Mouse (Mus musculus) liver, embryonic 16.5 days (tissue): Measurements from ENCODE around the gene Dlx6. TPM values are rescaled to one million over a fixed set of nuclear protein-coding genes. Genes with fewer than 3 reads are reported as not detected.

Experiments used
- ATAC-seq: fragments of 200-750 bp; cut with Nextera tagmentation; 2 replicates; pipeline ENCODE4 v1.8.0; 2017; ENCODE audit warnings: low read depth, mild to moderate bottlenecking, moderate number of reproducible peaks, moderate library complexity
- H3K27ac ChIP-seq: fragments of 300-500 bp; sonication (generic); 2 replicates; pipeline ENCODE4 v1.5.1; 2014; ENCODE audit warnings: mild to moderate bottlenecking, low read length
- H3K27me3 ChIP-seq: fragments of 300-500 bp; sonication (generic); 2 replicates; pipeline ENCODE4 v1.6.1; 2014; ENCODE audit warnings: low read depth, low read length, mixed read lengths; ENCODE audit not compliant: control insufficient read depth, insufficient read depth
- H3K36me3 ChIP-seq: fragments of 300-500 bp; sonication (generic); 2 replicates; pipeline ENCODE4 v1.6.1; 2014; ENCODE audit warnings: mild to moderate bottlenecking; ENCODE audit not compliant: control insufficient read depth, insufficient read depth
- H3K4me1 ChIP-seq: fragments of 300-500 bp; sonication (generic); 2 replicates; pipeline ENCODE4 v1.6.1; 2014; ENCODE audit warnings: low read depth, low read length, mixed read lengths; ENCODE audit not compliant: control insufficient read depth
- H3K4me2 ChIP-seq: fragments of 300-500 bp; sonication (generic); 2 replicates; pipeline ENCODE4 v1.6.1; 2014; ENCODE audit warnings: low read depth, low read length, mixed read lengths
- H3K4me3 ChIP-seq: fragments of 300-500 bp; sonication (generic); 2 replicates; pipeline ENCODE4 v1.5.1; 2014; ENCODE audit warnings: low read depth, mild to moderate bottlenecking, low read length
- H3K9ac ChIP-seq: fragments of 300-500 bp; sonication (generic); 2 replicates; pipeline ENCODE4 v1.6.1; 2014; ENCODE audit warnings: low read depth, low read length
- H3K9me3 ChIP-seq: fragments of 300-500 bp; sonication (generic); replicated peaks from 2 replicates; pipeline ENCODE4 v1.6.1; 2016; ENCODE audit warnings: low read length; ENCODE audit not compliant: control insufficient read depth
- WGBS: fragments of 180-500 bp; shearing (Covaris S2); extraction: QIAGEN DNeasy Blood & Tissue Kit; methylation state at CpG from one replicate; pipeline ENCODE4 v1.1.7; 2014; ENCODE audit not compliant: insufficient replicate concordance; 5-methylcytosine and 5-hydroxymethylcytosine counted together
- polyA plus RNA-seq: library from polyadenylated mRNA; unstranded; fragments of >200 nt; fragmentation: Nextera tagmentation; extraction: Ambion mirVana; gene quantifications from 2 replicates; pipeline ENCODE4 v1.2.1, GENCODE M21; 2015

Gene Dlx6
- polyA plus RNA-seq, 1 experiment from 2014 or later: not detected

DNA sequence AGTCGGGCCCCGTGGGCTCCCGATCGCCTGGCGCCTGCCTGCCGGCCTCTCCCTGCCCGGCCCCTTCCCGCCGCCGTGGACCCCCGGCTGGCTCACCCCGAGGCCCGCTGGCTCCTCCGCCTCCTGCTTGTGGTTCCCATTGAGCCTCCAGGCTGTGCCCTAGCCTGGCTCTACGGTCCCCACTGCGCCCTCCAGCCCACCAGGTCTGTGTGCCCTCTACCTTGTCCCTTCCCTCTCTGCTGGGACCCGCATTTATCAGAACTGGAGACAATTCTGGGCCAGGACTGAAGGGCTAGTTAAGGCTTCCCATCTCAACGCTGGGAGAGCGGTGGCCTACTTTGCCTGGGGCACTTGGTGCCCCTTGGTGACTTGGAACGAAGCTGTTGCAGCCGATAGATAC, 821 bp downstream of the Dlx6 start:
- H3K4me2 ChIP-seq: peak overlapping the region; percentile 51
- H3K27ac ChIP-seq: no peak overlapping the region
- no peak overlapping the region for H3K9ac ChIP-seq
- no peaks in the 10 kb centered on the region for H3K36me3 ChIP-seq
- ATAC-seq: no peak
- H3K27me3 ChIP-seq: peaks cover 78% of the 10 kb centered on the region
- H3K4me1 ChIP-seq: peaks cover 7% of the 10 kb centered on the region
- no peaks in the 10 kb centered on the region for H3K9me3 ChIP-seq
- peak overlapping the region; percentile 32 for H3K4me3 ChIP-seq
- WGBS: 2% methylated on average over 16 of the region's 21 CpGs

DNA sequence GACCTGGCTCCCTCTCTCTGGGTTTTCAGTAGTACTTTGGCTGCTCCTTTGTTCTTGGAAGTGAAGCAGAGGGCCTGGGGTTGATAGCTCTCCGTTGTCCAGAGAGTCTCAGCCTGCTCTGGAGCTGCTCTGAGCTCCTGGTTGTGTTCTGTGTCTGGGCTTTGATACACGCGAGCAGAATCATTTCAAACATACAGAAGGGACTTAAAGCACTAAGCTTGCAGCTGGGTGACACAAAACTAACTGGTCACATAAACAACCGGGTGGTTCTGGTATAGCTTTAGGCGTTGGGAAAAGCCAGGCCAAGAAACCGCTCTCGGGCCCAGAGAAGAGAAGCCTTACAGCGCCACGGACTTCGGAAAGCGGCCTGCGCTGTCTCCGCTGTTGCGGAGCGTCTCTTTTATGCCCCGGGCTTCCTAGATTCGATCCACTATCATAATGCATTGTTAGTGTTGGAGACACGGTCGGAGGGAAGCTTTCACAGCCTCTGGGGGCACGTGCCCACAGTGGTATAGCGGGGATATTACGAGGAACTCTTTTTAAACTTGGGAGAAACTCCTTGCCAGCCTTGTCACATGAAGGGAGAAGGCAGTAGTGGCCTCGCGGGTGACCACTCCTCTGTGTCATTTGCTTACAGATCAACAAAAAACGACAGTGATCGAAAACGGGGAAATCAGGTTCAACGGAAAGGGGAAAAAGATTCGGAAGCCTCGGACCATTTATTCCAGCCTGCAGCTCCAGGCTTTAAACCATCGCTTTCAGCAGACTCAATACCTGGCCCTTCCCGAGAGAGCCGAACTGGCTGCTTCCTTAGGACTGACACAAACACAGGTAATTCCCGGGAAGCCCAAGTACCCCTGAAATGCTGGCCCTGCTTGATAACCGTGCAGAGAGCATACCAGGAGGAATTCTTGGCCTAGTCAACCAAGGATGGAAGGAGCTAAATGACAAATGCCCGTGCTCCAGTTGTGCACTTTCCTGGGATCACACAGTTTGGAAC, 1.6 kb downstream of the Dlx6 start:
- Histone ChIP-seq H3K9ac (no peak overlapping the region), H3K27ac (no peak overlapping the region), H3K9me3 (no peaks in the 10 kb centered on the region), H3K4me2 (no peak overlapping the region), H3K27me3 (peaks cover 76% of the 10 kb centered on the region), H3K4me3 (no peak overlapping the region), H3K4me1 (peaks cover 7% of the 10 kb centered on the region), H3K36me3 (no peaks in the 10 kb centered on the region)
- 2% methylated on average over 36 of the region's 36 CpGs for WGBS
- no peak for ATAC-seq

GRCm38 (mm10) chr6:6867031-6867430, 3.9 kb downstream of the Dlx6 start:
- H3K9ac ChIP-seq: no peak overlapping the region
- peaks cover 7% of the 10 kb centered on the region for H3K4me1 ChIP-seq
- under 1% methylated on average over 9 of the region's 9 CpGs for WGBS
- H3K36me3 ChIP-seq: no peaks in the 10 kb centered on the region
- ATAC-seq: no peak
- H3K27ac ChIP-seq: no peak overlapping the region
- no peak overlapping the region for H3K4me2 ChIP-seq
- H3K4me3 ChIP-seq: no peak overlapping the region
- H3K9me3 ChIP-seq: no peaks in the 10 kb centered on the region
- peaks cover 77% of the 10 kb centered on the region for H3K27me3 ChIP-seq

- no peak overlapping the region for H3K9ac ChIP-seq
- no peak overlapping the region for H3K4me3 ChIP-seq
- peaks cover 77% of the 10 kb centered on the region for H3K27me3 ChIP-seq
- ATAC-seq: no peak
- WGBS: 5% methylated on average over 13 of the region's 13 CpGs
- no peaks in the 10 kb centered on the region for H3K4me1 ChIP-seq
- H3K4me2 ChIP-seq: no peak overlapping the region
- no peaks in the 10 kb centered on the region for H3K9me3 ChIP-seq
- H3K27ac ChIP-seq: no peak overlapping the region
- no peaks in the 10 kb centered on the region for H3K36me3 ChIP-seq
Observed at GRCm38 (mm10) chr6:6869041-6869685, 6.0 kb downstream of the Dlx6 start.

DNA sequence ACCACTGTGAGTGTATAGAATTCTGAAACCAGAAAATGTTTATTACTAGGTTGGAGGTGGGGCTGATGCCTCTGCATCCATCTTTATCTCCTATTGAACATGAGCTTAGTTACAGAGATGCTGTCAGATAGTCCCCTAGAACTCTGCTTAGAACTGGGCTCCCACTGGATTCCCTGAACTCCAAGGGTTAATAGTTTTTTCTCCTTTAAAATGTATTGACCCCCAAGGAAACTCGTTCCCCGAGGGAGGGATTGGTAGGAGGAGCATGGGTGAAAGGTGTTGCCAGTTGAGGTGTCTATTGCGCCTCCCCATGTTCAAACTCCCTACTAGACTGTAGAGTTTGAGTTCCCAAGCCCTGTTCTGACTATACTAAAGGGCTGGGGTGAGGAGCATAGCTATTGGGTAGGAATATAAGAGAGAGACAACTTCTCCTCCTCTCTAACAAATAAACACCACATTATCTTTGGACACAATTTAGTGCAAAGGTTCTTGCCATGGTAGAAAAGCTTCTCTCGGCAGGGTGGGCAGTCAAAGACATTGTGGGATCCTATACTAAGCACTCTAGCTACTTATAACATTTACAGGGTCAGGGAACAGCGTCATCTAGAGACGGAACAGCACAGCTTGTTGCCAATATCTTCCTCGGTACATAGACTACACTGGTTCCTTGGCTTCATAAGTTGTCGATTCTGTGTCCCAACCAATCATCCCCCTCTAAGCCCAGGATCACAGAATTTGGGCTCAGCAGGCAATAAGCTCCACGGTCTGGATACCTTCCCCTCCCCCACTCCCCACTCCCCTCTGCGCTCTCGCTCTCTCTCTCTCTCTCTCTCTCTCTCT, 7.0 kb downstream of the Dlx6 start:
- H3K36me3 ChIP-seq: no peaks in the 10 kb centered on the region
- H3K27me3 ChIP-seq: peaks cover 77% of the 10 kb centered on the region
- no peak overlapping the region for H3K27ac ChIP-seq
- no peaks in the 10 kb centered on the region for H3K4me1 ChIP-seq
- H3K9me3 ChIP-seq: no peaks in the 10 kb centered on the region
- H3K4me3 ChIP-seq: no peak overlapping the region
- no peak overlapping the region for H3K9ac ChIP-seq
- H3K4me2 ChIP-seq: no peak overlapping the region
- ATAC-seq: no peak
- WGBS: 2% methylated on average over 11 of the region's 11 CpGs

DNA sequence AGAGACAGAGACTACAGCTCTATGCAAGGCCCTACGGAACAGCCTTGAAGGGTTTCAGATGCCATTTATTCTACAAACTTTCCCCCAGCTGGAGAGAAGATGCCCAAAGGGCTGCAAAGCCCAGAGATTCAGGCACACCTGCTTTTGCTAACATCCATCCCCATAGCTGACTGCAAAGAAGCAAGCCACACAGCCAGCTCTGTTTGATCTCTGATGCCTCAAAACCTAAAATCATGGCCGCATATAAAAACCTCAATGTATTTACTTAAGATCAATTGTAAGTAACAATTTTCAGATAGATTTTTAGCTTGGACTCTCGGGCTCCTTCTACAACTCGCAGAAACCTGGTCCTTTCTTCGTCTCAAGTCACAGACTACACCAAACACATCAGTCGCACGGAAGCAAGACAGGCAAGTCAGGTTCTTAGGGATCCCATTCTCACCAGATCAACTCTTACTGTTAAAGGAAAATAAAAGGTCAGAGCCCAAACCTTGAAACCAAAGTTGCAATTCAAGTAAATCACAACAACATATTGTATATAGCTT, 7.8 kb downstream of the Dlx6 start:
- under 1% methylated on average over 7 of the region's 7 CpGs for WGBS
- no peak for ATAC-seq
- Histone ChIP-seq H3K4me2 (no peak overlapping the region), H3K4me1 (no peaks in the 10 kb centered on the region), H3K4me3 (no peak overlapping the region), H3K27ac (no peak overlapping the region), H3K9me3 (no peaks in the 10 kb centered on the region), H3K36me3 (no peaks in the 10 kb centered on the region), H3K9ac (no peak overlapping the region), H3K27me3 (peaks cover 77% of the 10 kb centered on the region)

DNA sequence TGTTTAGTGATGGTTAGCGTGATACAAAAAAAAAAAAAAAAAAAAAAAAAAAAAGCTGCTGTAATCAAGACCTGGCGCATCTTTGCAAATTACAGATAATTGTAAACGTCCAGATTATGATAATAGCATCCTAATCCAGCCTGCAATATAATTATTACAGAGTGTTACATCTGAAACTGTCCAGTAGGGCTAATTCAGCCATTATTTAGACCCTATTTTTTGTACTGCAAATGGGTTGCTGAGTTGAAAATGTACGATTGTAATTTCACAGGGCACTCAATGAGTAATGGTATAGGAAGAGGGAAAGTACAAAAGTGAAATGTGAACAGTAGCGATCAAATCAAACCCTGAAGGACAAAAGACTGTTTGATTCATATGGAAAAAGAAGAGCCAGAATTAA, 8.6 kb downstream of the Dlx6 start:
- no peak overlapping the region for H3K27ac ChIP-seq
- H3K4me2 ChIP-seq: no peak overlapping the region
- no peaks in the 10 kb centered on the region for H3K4me1 ChIP-seq
- no peak overlapping the region for H3K9ac ChIP-seq
- no peak for ATAC-seq
- no peaks in the 10 kb centered on the region for H3K9me3 ChIP-seq
- H3K36me3 ChIP-seq: no peaks in the 10 kb centered on the region
- peaks cover 79% of the 10 kb centered on the region for H3K27me3 ChIP-seq
- WGBS: 7% methylated on average over 5 of the region's 5 CpGs
- no peak overlapping the region for H3K4me3 ChIP-seq

DNA sequence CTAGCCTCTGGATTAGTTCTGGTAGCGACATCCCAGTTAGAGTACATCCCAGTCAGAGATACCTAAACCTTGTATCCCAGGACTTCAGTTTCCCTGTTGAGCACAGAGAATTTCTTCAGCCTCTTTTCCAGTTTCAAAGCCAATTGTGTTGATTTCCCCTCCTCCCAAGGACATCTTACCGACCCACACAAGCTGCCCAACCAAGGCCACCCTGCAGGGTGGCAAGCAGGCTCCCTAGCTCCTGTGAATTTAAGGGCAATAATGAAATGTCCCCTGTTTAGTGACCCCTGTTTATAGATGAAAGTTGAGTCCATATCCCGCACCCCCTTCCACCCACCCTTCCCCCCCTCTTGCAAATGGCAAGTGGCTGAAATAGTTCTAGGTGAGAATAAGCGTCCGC, 9.7 kb downstream of the Dlx6 start:
- Histone ChIP-seq H3K4me2 (no peak overlapping the region), H3K27ac (no peak overlapping the region), H3K9ac (no peak overlapping the region), H3K9me3 (no peaks in the 10 kb centered on the region), H3K4me3 (no peak overlapping the region), H3K36me3 (no peaks in the 10 kb centered on the region), H3K4me1 (no peaks in the 10 kb centered on the region), H3K27me3 (peaks cover 84% of the 10 kb centered on the region)
- WGBS: 2% methylated on average over 5 of the region's 5 CpGs
- no peak for ATAC-seq
